Comparison of ENCODE assay signal across 20 mouse cellular contexts in genomic region chr3:89351271-89351670, GRCm38 (mm10). TPM values are rescaled to one million over a fixed set of nuclear protein-coding genes. Genes with fewer than 3 reads are reported as not detected.
DNase-seq lines count a peak whose midpoint lies in the region; ATAC-seq lines count a peak whose summit lies in the region.
"Had no signal": no experiment of that assay in that cellular context is flagged by ENCODE, and none has a peak within 500 bp of the region (broad histone marks: within the 10 kb centered on the region; RNA-seq: fewer than 3 reads in every experiment).

No protein-coding gene starts in this region.

- no peak overlapping the region for H3K4me3 ChIP-seq in kidney, embryonic 14.5 days (ENCODE audit: low read length)

- peak; percentile 46 for DNase-seq in embryo, embryonic 10 days (ENCODE audit: low spot score)
- no peak for DNase-seq in embryo, embryonic 9.5 days (ENCODE audit: extremely low spot score)
- peak; percentile 65 to 66 for DNase-seq in kidney, adult 8-10 months
- peak; percentile 47 for DNase-seq in adipocyte (ENCODE audit: low spot score)
- DNase-seq in kidney, postnatal 36 days: peak; percentile 70 to 78
- no peak for DNase-seq in left cerebral cortex, adult 18-20 months (ENCODE audit: low spot score in 2 of 2)
- DNase-seq: adrenal gland, postnatal 14 days; cerebellum, adult 11-12 months; embryo, embryonic 11 days; gastrocnemius, postnatal 36 days; heart, adult 11 months; heart, postnatal 10 days; heart, postnatal 4 days had no signal

- H3K27me3 ChIP-seq in kidney, embryonic 14.5 days (ENCODE audit: control insufficient read depth, insufficient read depth, low read length): no peaks in the 10 kb centered on the region
- H3K27me3 ChIP-seq: forebrain, embryonic 15.5 days had no signal

- 40% methylated on average over 5 of the region's 5 CpGs for WGBS in kidney, embryonic 14.5 days

- no peak overlapping the region for H3K27ac ChIP-seq in kidney, embryonic 14.5 days (ENCODE audit: low read depth, low read length)
- H3K27ac ChIP-seq: embryonic facial prominence, embryonic 12.5 days; hindbrain, embryonic 12.5 days had no signal

- H3K9me3 ChIP-seq in kidney, embryonic 14.5 days (ENCODE audit: control insufficient read depth, low read length): no peaks in the 10 kb centered on the region
- H3K9me3 ChIP-seq: embryonic facial prominence, embryonic 12.5 days; forebrain, embryonic 15.5 days; hindbrain, embryonic 12.5 days had no signal

- H3K36me3 ChIP-seq in kidney, embryonic 14.5 days (ENCODE audit: control insufficient read depth, insufficient read depth, low read length): peaks cover 6% of the 10 kb centered on the region; the same call in 1 of the 2 replicates
- H3K36me3 ChIP-seq: forebrain, embryonic 15.5 days had no signal

- no peak for ATAC-seq in kidney, embryonic 14.5 days (ENCODE audit: low FRiP score, low TSS enrichment)
- ATAC-seq: forebrain, embryonic 15.5 days had no signal

- peaks cover 23% of the 10 kb centered on the region; the same call in 1 of the 2 replicates for H3K4me1 ChIP-seq in kidney, embryonic 14.5 days (ENCODE audit: control insufficient read depth, insufficient read depth, low read length)

- H3K9ac ChIP-seq in kidney, embryonic 14.5 days (ENCODE audit: low read depth, low read length): no peak overlapping the region
- H3K9ac ChIP-seq: hindbrain, embryonic 12.5 days had no signal

- H3K4me2 ChIP-seq in kidney, embryonic 14.5 days (replicated peaks; ENCODE audit: low read depth, low read length): no peak overlapping the region

RNA-seq across cellular contexts. Expression of gene Adam15, which starts 1.5 kb away (rescaled TPM):
- polyA plus RNA-seq in kidney, embryonic 14.5 days (2014; fragmentation: Nextera tagmentation; extraction: Ambion mirVana): 35.9 and 47.1 TPM in 2 replicates
- 100 to 1,000 TPM in 1 of 2 experiments, 10 to 100 TPM in 1; 99.8 to 102 TPM for total RNA-seq in left cerebral cortex, adult 18-20 months (2021)

RNA-seq across cellular contexts. Expression of gene Dcst2, which starts 10.5 kb away (rescaled TPM):
- polyA plus RNA-seq in kidney, embryonic 14.5 days (2014; fragmentation: Nextera tagmentation; extraction: Ambion mirVana): 0.18 and 0.30 TPM in 2 replicates
- total RNA-seq in left cerebral cortex, adult 18-20 months (2021): under 1 TPM; 0.19 to 0.42 TPM
- total RNA-seq: gastrocnemius, postnatal 36 days; MEL had no signal
- polyA plus RNA-seq: heart, embryonic 14.5 days had no signal

RNA-seq across cellular contexts. Expression of gene Efna4, which starts 13.4 kb away (rescaled TPM):
- polyA plus RNA-seq in kidney, embryonic 14.5 days (2014; fragmentation: Nextera tagmentation; extraction: Ambion mirVana): 30.1 and 36.6 TPM in 2 replicates
- total RNA-seq in left cerebral cortex, adult 18-20 months (2021): under 1 TPM in 1 of 2 experiments, not detected in 1; 0.28 TPM
- total RNA-seq: gastrocnemius, adult 8-10 months had no signal

RNA-seq across cellular contexts. Expression of gene Dcst1, which starts 13.8 kb away (rescaled TPM):
- polyA plus RNA-seq in kidney, embryonic 14.5 days (2014; fragmentation: Nextera tagmentation; extraction: Ambion mirVana): 0.63 and 1.5 TPM in 2 replicates
- total RNA-seq in left cerebral cortex, adult 18-20 months (2021): not detected
- total RNA-seq: gastrocnemius, adult 8-10 months; gastrocnemius, postnatal 36 days had no signal

RNA-seq across cellular contexts. Expression of gene Efna3, which starts 28.5 kb away (rescaled TPM):
- polyA plus RNA-seq in kidney, embryonic 14.5 days (2014; fragmentation: Nextera tagmentation; extraction: Ambion mirVana): 9.7 and 10.1 TPM in 2 replicates
- total RNA-seq in left cerebral cortex, adult 18-20 months (2021): 10 to 100 TPM; 58.3 to 60.8 TPM
- total RNA-seq: gastrocnemius, adult 8-10 months; gastrocnemius, postnatal 36 days had no signal

Comparison
In these comparisons a context has a peak if more than half of its experiments do, and no peak if none do; other contexts are left out.
1. DNase-seq: peak in embryo, embryonic 10 days (single experiment), kidney, adult 8-10 months (2 of 2), adipocyte (single experiment) and kidney, postnatal 36 days (2 of 2); none in embryo, embryonic 9.5 days (single experiment) and left cerebral cortex, adult 18-20 months (0 of 2).